Mouse (Mus musculus): ENCODE results near the gene Gm10974.

DNA sequence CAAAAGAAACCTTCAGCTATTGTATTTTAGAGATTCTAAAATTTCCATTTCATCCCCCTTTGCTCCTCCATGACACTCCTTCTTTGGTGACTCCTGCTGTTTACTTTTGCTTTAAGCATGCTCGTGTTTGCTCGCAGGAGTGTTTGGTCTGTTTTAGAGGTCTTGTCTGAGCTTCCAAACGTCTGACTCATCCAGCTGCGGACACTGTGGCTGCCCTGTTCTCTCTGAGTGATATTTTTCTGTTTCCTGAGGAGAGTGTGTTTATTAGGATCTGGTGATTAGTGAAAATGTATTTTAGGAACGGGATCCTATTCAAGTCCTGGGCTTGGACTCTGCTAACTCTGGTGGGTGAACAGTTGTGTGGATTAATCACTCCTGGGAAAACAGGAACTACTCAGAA, 26.1 kb upstream of the Gm10974 start:
- no peak for TF ChIP-seq CTCF (IDR thresholded peaks at IDR 0.05; ENCODE audit: low read depth, low read length)
- TF ChIP-seq POLR2A (IDR thresholded peaks at IDR 0.05; ENCODE audit: extremely low read depth, insufficient read depth, low read length): no peak
